Mouse (Mus musculus) frontal cortex, postnatal 14 days (tissue): Measurements from ENCODE around the gene Mapk3.
"Not testable (repeated sequence)": the region's sequence is repeated elsewhere in the genome, so short reads cannot be mapped to it uniquely, and the experiment has no call there.

Experiments
- DNase-seq, 2 experiments: peaks; one replicate each; pipeline ENCODE4 v3.0.0; 2022; ENCODE audit warnings: low spot score in 2 of 2

Gene Mapk3

GRCm38 (mm10) chr7:126759050-126759671 lies at the start of gene Mapk3:
Gene Mapk3, plus strand, starts transcription at chr7:126759601.
- peak; percentile 82 to 83 for DNase-seq

- no peak for DNase-seq
Observed at GRCm38 (mm10) chr7:126710266-126710665, 49.1 kb upstream of the Mapk3 start.

- DNase-seq, result no peak
Observed at GRCm38 (mm10) chr7:126711910-126712309, 47.5 kb upstream of the Mapk3 start.

GRCm38 (mm10) chr7:126715679-126716078 lies 43.7 kb upstream of the Mapk3 start:
- no peak for DNase-seq

- no peak for DNase-seq
Observed at GRCm38 (mm10) chr7:126717566-126717965, 41.8 kb upstream of the Mapk3 start.

- DNase-seq, result no peak
Observed at GRCm38 (mm10) chr7:126718787-126719337, 40.5 kb upstream of the Mapk3 start.

GRCm38 (mm10) chr7:126721635-126722034 lies 37.8 kb upstream of the Mapk3 start:
- no peak for DNase-seq

GRCm38 (mm10) chr7:126725077-126725476 lies 34.3 kb upstream of the Mapk3 start:
- no peak for DNase-seq

- no peak for DNase-seq
Observed at GRCm38 (mm10) chr7:126725667-126726066, 33.7 kb upstream of the Mapk3 start.

- DNase-seq, result not testable (repeated sequence)
Observed at GRCm38 (mm10) chr7:126730256-126730789, 29.1 kb upstream of the Mapk3 start.

- no peak for DNase-seq
Observed at GRCm38 (mm10) chr7:126736122-126736521, 23.3 kb upstream of the Mapk3 start.

- DNase-seq, result no peak
Observed at GRCm38 (mm10) chr7:126739551-126739950, 19.9 kb upstream of the Mapk3 start.

- no peak for DNase-seq
Observed at GRCm38 (mm10) chr7:126740132-126740735, 19.2 kb upstream of the Mapk3 start.

- no peak for DNase-seq
Observed at GRCm38 (mm10) chr7:126740977-126741376, 18.4 kb upstream of the Mapk3 start.

- no peak for DNase-seq
Observed at GRCm38 (mm10) chr7:126741452-126741851, 17.9 kb upstream of the Mapk3 start.

GRCm38 (mm10) chr7:126741964-126742482 lies 17.4 kb upstream of the Mapk3 start:
- DNase-seq, result no peak

- DNase-seq, result no peak
Observed at GRCm38 (mm10) chr7:126746066-126746465, 13.3 kb upstream of the Mapk3 start.

- DNase-seq, result no peak
Observed at GRCm38 (mm10) chr7:126746798-126747197, 12.6 kb upstream of the Mapk3 start.

- no peak for DNase-seq
Observed at GRCm38 (mm10) chr7:126748824-126749223, 10.6 kb upstream of the Mapk3 start.

- DNase-seq, result no peak
Observed at GRCm38 (mm10) chr7:126749582-126750343, 9.6 kb upstream of the Mapk3 start.

GRCm38 (mm10) chr7:126754866-126755265 lies 4.5 kb upstream of the Mapk3 start:
- DNase-seq, result peak in 1 of 2 experiments; percentile 64

GRCm38 (mm10) chr7:126758539-126758938 lies 862 bp upstream of the Mapk3 start:
- DNase-seq, result no peak
